Mouse (Mus musculus) left cerebral cortex, adult 2 months (tissue): Measurements from ENCODE around the gene Pip5k1a. TPM values are rescaled to one million over a fixed set of nuclear protein-coding genes. Genes with fewer than 3 reads are reported as not detected.

Experiments
- DNase-seq, 2 experiments: peaks; one replicate each; pipeline ENCODE4 v3.0.0; 2021 to 2022; ENCODE audit warnings: low spot score in 2 of 2, mixed read lengths in 1 of 2; ENCODE audit errors: extremely low spot score in 1 of 2
- H3K27ac ChIP-seq: fragments of 200-600 bp; 2 replicates; pipeline ENCODE4 v1.8.1; 2022
- H3K4me3 ChIP-seq: fragments of 200-600 bp; 2 replicates; pipeline ENCODE4 v1.8.1; 2022
- CTCF ChIP-seq: fragments of 200-600 bp; IDR thresholded peaks from 2 replicates; pipeline ENCODE4 v1.8.1; 2022; ENCODE audit warnings: antibody characterized with exemption, mild to moderate bottlenecking, moderate library complexity
- intact Hi-C: fragments of 180-260 bp; cut with DNase I; formaldehyde crosslinking; loops from one replicate; pipeline ENCODE4 v1.15.1; 2025
- microRNA-seq, 2 experiments: library from miRNA; unstranded; fragments of <30 nt; microRNA quantifications; one replicate each; pipeline ENCODE4 v1.2.0; 2021
- total RNA-seq, 2 experiments: library from RNA; stranded (reverse); gene quantifications; 2 replicates each; pipeline ENCODE4 v1.2.3; 2021

Pip5k1a gene
- total RNA-seq, 2 experiments from 2014 or later = 58.2 to 58.5 TPM

- DNase-seq = no peak
- intact Hi-C loops = no loop called here
- TF ChIP-seq CTCF = no peak; the same call in 1 of the 2 replicates
- peak overlapping the region; percentile 85; the same call in 1 of the 2 replicates for H3K27ac ChIP-seq
- peak overlapping the region; percentile 95 for H3K4me3 ChIP-seq
Observed at GRCm38 (mm10) chr3:95013699-95014427, 92.9 kb downstream of the Pip5k1a start.

DNA sequence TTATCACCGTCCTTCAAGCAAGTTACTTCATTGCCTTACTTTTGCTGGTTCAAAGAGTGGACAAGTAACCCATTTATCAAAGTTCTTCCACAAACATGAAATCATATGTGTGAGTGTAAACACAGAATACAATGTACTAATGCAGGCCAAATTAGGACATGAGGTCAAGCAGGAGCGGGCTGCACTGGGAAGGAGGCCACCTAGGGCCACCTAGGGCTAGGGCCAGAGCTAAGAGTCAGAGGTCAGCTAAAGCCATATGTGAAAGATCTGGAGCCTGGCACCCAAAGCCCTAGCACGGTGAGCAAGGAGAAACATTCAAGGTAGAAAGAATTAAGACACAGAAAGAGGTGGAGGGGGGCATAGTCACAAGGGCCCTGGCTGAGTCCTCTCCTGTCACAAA is 93.7 kb downstream of the Pip5k1a start:
- intact Hi-C loops = no loop called here
- H3K4me3 ChIP-seq = no peak overlapping the region
- DNase-seq = no peak

GRCm38 (mm10) chr3:95010396-95010795 is 96.3 kb downstream of the Pip5k1a start:
- TF ChIP-seq CTCF = no peak
- intact Hi-C loops = no loop called here
- Histone ChIP-seq H3K4me3 (no peak overlapping the region), H3K27ac (no peak overlapping the region)
- no peak for DNase-seq

More for the DNA sequence above, 93.7 kb downstream of the Pip5k1a start:
- TF ChIP-seq CTCF = no peak
- H3K27ac ChIP-seq = no peak overlapping the region

Small RNA genes lying within 50 kb of the gene (microRNA-seq; reads per million reads assigned to microRNA genes)
- 0 reads per million in 2 experiments for gene Mir8099-1

Other genes with a start within 250 kb of the Pip5k1a start
- gene Psmb4, start 220.0 kb downstream of the Pip5k1a start, total RNA-seq = 100 to 1,000 TPM; 245 to 288 TPM
- gene Selenbp1, start 173.9 kb downstream of the Pip5k1a start, total RNA-seq = 10 to 100 TPM in 1 of 2 experiments, 1 to 10 TPM in 1; 7.9 to 10.0 TPM
- 10 to 100 TPM; 23.3 to 28.2 TPM for gene Rfx5, start 152.9 kb downstream of the Pip5k1a start, total RNA-seq
- gene Pi4kb, start 132.2 kb downstream of the Pip5k1a start, total RNA-seq = 10 to 100 TPM; 58.0 to 58.4 TPM
- gene Zfp687, start 91.5 kb downstream of the Pip5k1a start, total RNA-seq = 10 to 100 TPM; 23.1 to 25.9 TPM
- 100 to 1,000 TPM; 156 to 164 TPM for gene Psmd4, start 64.3 kb downstream of the Pip5k1a start, total RNA-seq
- gene Vps72, start 4.1 kb upstream of the Pip5k1a start, total RNA-seq = 10 to 100 TPM; 42.1 to 43.1 TPM
- under 1 TPM in 1 of 2 experiments, not detected in 1; 0.82 TPM for gene Tmod4, start 17.5 kb upstream of the Pip5k1a start, total RNA-seq
- gene Scnm1, start 27.1 kb upstream of the Pip5k1a start, total RNA-seq = 10 to 100 TPM; 45.6 to 49.7 TPM
- 10 to 100 TPM; 13.5 to 16.1 TPM for gene Lysmd1, start 27.2 kb upstream of the Pip5k1a start, total RNA-seq
- gene Tnfaip8l2, start 35.4 kb upstream of the Pip5k1a start, total RNA-seq = 1 to 10 TPM; 2.5 to 2.6 TPM
- 10 to 100 TPM; 24.8 to 26.5 TPM for gene Sema6c, start 53.5 kb upstream of the Pip5k1a start, total RNA-seq
- gene Gabpb2, start 111.0 kb upstream of the Pip5k1a start, total RNA-seq = 10 to 100 TPM; 10.9 to 11.8 TPM
- 10 to 100 TPM; 67.5 to 70.3 TPM for gene Cdc42se1, start 121.8 kb upstream of the Pip5k1a start, total RNA-seq
- gene Mllt11, start 125.2 kb upstream of the Pip5k1a start, total RNA-seq = 100 to 1,000 TPM; 272 to 277 TPM
- under 1 TPM; 0.20 to 0.61 TPM for gene Gm128, start 134.7 kb upstream of the Pip5k1a start, total RNA-seq
- gene Bnipl, start 144.3 kb upstream of the Pip5k1a start, total RNA-seq = under 1 TPM; 0.61 to 0.87 TPM
- gene Mindy1, start 174.4 kb upstream of the Pip5k1a start, total RNA-seq = 10 to 100 TPM; 19.9 to 21.5 TPM
- 10 to 100 TPM; 22.1 to 23.5 TPM for gene Prune1, start 175.1 kb upstream of the Pip5k1a start, total RNA-seq
- under 1 TPM; 0.61 to 1.00 TPM for gene Anxa9, start 200.2 kb upstream of the Pip5k1a start, total RNA-seq
- 10 to 100 TPM; 37.4 to 42.2 TPM for gene Cers2, start 207.9 kb upstream of the Pip5k1a start, total RNA-seq